Mouse (Mus musculus) brain, embryonic 14.5 days (tissue): ENCODE measurements around the gene Mal.

Source experiments
- CTCF ChIP-seq: fragments of 200-500 bp; IDR thresholded peaks from 2 replicates; pipeline ENCODE4 v1.5.1; 2012; ENCODE audit warnings: inconsistent platforms, mild to moderate bottlenecking, moderate library complexity, borderline replicate concordance; ENCODE audit not compliant: insufficient read depth, insufficient read length; ENCODE audit errors: extremely low read depth
- POLR2A ChIP-seq: fragments of 200-500 bp; IDR thresholded peaks from 2 replicates; pipeline ENCODE4 v1.6.1; 2012; ENCODE audit warnings: mild to moderate bottlenecking, inconsistent platforms, borderline replicate concordance; ENCODE audit not compliant: poor library complexity, insufficient read depth, insufficient read length, severe bottlenecking; ENCODE audit errors: extremely low read depth

- TF ChIP-seq CTCF (no peak), POLR2A (no peak)
Observed at GRCm38 (mm10) chr2:127646875-127647274, 9.6 kb downstream of the Mal start.
